Mouse (Mus musculus): ENCODE results near the gene Akt3.

- no peak for TF ChIP-seq CTCF (conservative IDR thresholded peaks at IDR 0.05; ENCODE audit: low read length)
- TF ChIP-seq NANOG (IDR thresholded peaks at IDR 0.05; ENCODE audit: borderline replicate concordance, low read length), result no peak
- TF ChIP-seq POU5F1 (IDR thresholded peaks at IDR 0.05; ENCODE audit: borderline replicate concordance, low read length), result no peak
These were observed 243.7 kb downstream of the Akt3 start for GRCm38 (mm10) chr1:177014346-177014745.

Data from E14TG2a.4 (cell line).